Mouse (Mus musculus) heart, embryonic 15.5 days (tissue): ENCODE results near the gene Nrxn3. TPM values are rescaled to one million over a fixed set of nuclear protein-coding genes. Genes with fewer than 3 reads are reported as not detected.

Experiments
- ATAC-seq: fragments of 200-750 bp; cut with Nextera tagmentation; replicated peaks from 2 replicates; pipeline ENCODE4 v1.8.0; 2017; ENCODE audit warnings: low read depth, moderate TSS enrichment; ENCODE audit not compliant: insufficient number of reproducible peaks, insufficient read depth, low FRiP score
- H3K27ac ChIP-seq: fragments of 300-500 bp; sonication (generic); 2 replicates; pipeline ENCODE4 v1.5.1; 2015; ENCODE audit warnings: mild to moderate bottlenecking, inconsistent platforms
- H3K27me3 ChIP-seq: fragments of 300-500 bp; sonication (generic); 2 replicates; pipeline ENCODE4 v1.6.1; 2015; ENCODE audit warnings: inconsistent platforms
- H3K36me3 ChIP-seq: fragments of 300-500 bp; sonication (generic); 2 replicates; pipeline ENCODE4 v1.6.1; 2015; ENCODE audit warnings: mild to moderate bottlenecking, inconsistent platforms
- H3K4me1 ChIP-seq: fragments of 300-500 bp; sonication (generic); replicated peaks from 2 replicates; pipeline ENCODE4 v1.6.1; 2015; ENCODE audit warnings: inconsistent platforms
- H3K4me2 ChIP-seq: fragments of 300-500 bp; sonication (generic); 2 replicates; pipeline ENCODE4 v1.6.1; 2015; ENCODE audit warnings: inconsistent platforms, mild to moderate bottlenecking, moderate library complexity
- H3K4me3 ChIP-seq: fragments of 300-500 bp; sonication (generic); 2 replicates; pipeline ENCODE4 v1.5.1; 2015; ENCODE audit warnings: mild to moderate bottlenecking, inconsistent platforms
- H3K9ac ChIP-seq: fragments of 300-500 bp; sonication (generic); 2 replicates; pipeline ENCODE4 v1.6.1; 2015; ENCODE audit warnings: mild to moderate bottlenecking, inconsistent platforms
- H3K9me3 ChIP-seq: fragments of 300-500 bp; sonication (generic); replicated peaks from 2 replicates; pipeline ENCODE4 v1.6.1; 2016; ENCODE audit warnings: inconsistent platforms
- whole genome bisulfite sequencing: fragments of 180-500 bp; shearing (Covaris S2); methylation state at CpG from one replicate; pipeline ENCODE4 v1.1.7; 2015; ENCODE audit warnings: mixed read lengths; 5-methylcytosine and 5-hydroxymethylcytosine counted together
- polyA plus RNA-seq: library from polyadenylated mRNA; unstranded; fragments of >200 nt; fragmentation: Nextera tagmentation; extraction: Ambion mirVana; gene quantifications from 2 replicates; pipeline ENCODE4 v1.2.1, GENCODE M21; 2015

Nrxn3 gene
- polyA plus RNA-seq, 1 experiment from 2014 or later = 1.1 TPM

- Histone ChIP-seq H3K9me3 (no peaks in the 10 kb centered on the region), H3K4me2 (no peak overlapping the region), H3K27me3 (no peaks in the 10 kb centered on the region), H3K36me3 (no peaks in the 10 kb centered on the region), H3K4me3 (no peak overlapping the region), H3K27ac (no peak overlapping the region), H3K9ac (no peak overlapping the region), H3K4me1 (no peaks in the 10 kb centered on the region)
- no peak for ATAC-seq
- WGBS = 64% methylated on average over 4 of the region's 4 CpGs
Observed at GRCm38 (mm10) chr12:88860397-88860796, 137.7 kb downstream of the Nrxn3 start.

GRCm38 (mm10) chr12:88863069-88863468 lies 140.4 kb downstream of the Nrxn3 start:
- H3K27me3 ChIP-seq = no peaks in the 10 kb centered on the region

DNA sequence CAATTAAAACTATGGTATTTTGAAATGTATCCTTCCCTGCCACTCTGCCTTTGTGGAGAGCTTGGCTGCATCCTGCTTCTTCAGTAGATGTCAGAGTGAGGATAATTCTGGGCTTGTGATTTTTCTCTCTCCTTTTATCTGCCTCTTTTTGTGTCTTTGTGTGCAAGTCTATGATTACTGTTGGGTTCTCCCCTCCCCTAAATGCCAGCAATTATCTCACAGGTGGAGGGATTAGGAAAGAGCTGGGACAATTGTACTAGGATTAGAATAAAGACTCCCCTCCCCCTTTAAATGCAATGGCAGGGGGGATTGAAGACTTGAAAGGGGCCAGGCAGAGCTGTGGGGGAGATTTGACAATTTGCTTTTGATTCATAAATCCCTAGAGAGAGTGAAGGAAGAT lies 145.6 kb downstream of the Nrxn3 start:
- Histone ChIP-seq H3K9ac (no peak overlapping the region), H3K36me3 (no peaks in the 10 kb centered on the region), H3K27me3 (no peaks in the 10 kb centered on the region), H3K9me3 (no peaks in the 10 kb centered on the region), H3K27ac (no peak overlapping the region), H3K4me1 (no peaks in the 10 kb centered on the region), H3K4me3 (no peak overlapping the region), H3K4me2 (no peak overlapping the region)
- no peak for ATAC-seq

More at GRCm38 (mm10) chr12:88863069-88863468, 140.4 kb downstream of the Nrxn3 start:
- H3K4me1 ChIP-seq = no peaks in the 10 kb centered on the region
- no peaks in the 10 kb centered on the region for H3K9me3 ChIP-seq
- H3K36me3 ChIP-seq = no peaks in the 10 kb centered on the region
- H3K27ac ChIP-seq = no peak overlapping the region
- no peak for ATAC-seq
- 66% methylated on average over 4 of the region's 4 CpGs for WGBS
- H3K4me3 ChIP-seq = no peak overlapping the region
- H3K4me2 ChIP-seq = no peak overlapping the region
- no peak overlapping the region for H3K9ac ChIP-seq

DNA sequence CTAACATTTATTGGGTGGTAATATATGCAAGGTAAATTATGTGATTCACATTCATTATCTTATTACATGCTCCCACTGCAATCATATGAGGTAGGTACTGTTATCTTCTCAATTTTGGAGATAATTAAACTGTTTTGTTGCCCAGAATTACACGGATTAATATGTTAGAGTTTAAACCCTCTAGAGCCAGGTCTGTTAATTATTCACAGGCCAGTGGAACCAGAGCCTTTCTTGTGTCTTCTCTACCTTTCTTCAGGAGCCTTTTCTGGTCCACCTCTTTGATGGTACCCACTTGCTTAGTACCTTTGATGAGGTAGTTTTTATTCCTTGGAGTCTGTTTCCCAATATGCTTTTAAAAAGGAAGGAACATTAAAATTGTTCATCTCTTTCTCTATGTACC lies 174.7 kb downstream of the Nrxn3 start:
- WGBS = 51% methylated on average over 1 of the region's 1 CpGs
- no peak overlapping the region for H3K4me3 ChIP-seq

GRCm38 (mm10) chr12:88900014-88900727 lies 177.5 kb downstream of the Nrxn3 start:
- H3K9me3 ChIP-seq = no peaks in the 10 kb centered on the region
- 61% methylated on average over 7 of the region's 7 CpGs for WGBS
- ATAC-seq = no peak

More for the DNA sequence above, 174.7 kb downstream of the Nrxn3 start:
- Histone ChIP-seq H3K27ac (no peak overlapping the region), H3K9me3 (no peaks in the 10 kb centered on the region), H3K4me2 (no peak overlapping the region), H3K9ac (no peak overlapping the region), H3K27me3 (no peaks in the 10 kb centered on the region), H3K4me1 (no peaks in the 10 kb centered on the region), H3K36me3 (no peaks in the 10 kb centered on the region)
- no peak for ATAC-seq

GRCm38 (mm10) chr12:88900728-88901080 lies 178.0 kb downstream of the Nrxn3 start:
- ATAC-seq = no peak
- WGBS = 3% methylated on average over 1 of the region's 1 CpGs
- no peaks in the 10 kb centered on the region for H3K36me3 ChIP-seq
- H3K27ac ChIP-seq = no peak overlapping the region
- no peaks in the 10 kb centered on the region for H3K4me1 ChIP-seq
- H3K27me3 ChIP-seq = no peaks in the 10 kb centered on the region
- H3K9me3 ChIP-seq = no peaks in the 10 kb centered on the region
- no peak overlapping the region for H3K4me2 ChIP-seq
- no peak overlapping the region for H3K9ac ChIP-seq
- no peak overlapping the region for H3K4me3 ChIP-seq

More at GRCm38 (mm10) chr12:88900014-88900727, 177.5 kb downstream of the Nrxn3 start:
- no peak overlapping the region for H3K4me2 ChIP-seq
- no peaks in the 10 kb centered on the region for H3K27me3 ChIP-seq
- H3K4me3 ChIP-seq = no peak overlapping the region
- H3K4me1 ChIP-seq = no peaks in the 10 kb centered on the region
- H3K27ac ChIP-seq = no peak overlapping the region
- no peaks in the 10 kb centered on the region for H3K36me3 ChIP-seq
- no peak overlapping the region for H3K9ac ChIP-seq

DNA sequence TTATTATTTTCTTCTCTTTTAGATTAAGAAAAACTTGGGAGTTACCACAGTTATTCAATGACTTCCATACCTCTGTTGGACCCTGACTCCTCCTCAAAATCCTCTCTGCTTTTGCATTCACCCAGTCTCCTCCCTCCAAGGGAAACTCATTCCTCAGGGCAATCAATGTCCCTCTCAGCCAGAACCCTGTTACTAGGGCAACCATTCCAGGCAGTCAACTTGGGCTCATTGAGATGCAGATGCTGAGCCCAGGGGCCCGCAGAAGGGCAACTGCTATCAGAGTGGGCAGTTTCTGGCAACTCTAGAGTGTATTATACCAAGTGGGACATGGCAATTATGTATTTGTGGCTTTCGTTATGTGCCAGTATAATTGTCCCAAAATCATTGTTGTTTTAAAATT lies 188.1 kb downstream of the Nrxn3 start:
- Histone ChIP-seq H3K4me3 (no peak overlapping the region), H3K4me1 (no peaks in the 10 kb centered on the region), H3K27ac (no peak overlapping the region), H3K4me2 (no peak overlapping the region), H3K9ac (no peak overlapping the region), H3K27me3 (no peaks in the 10 kb centered on the region), H3K9me3 (no peaks in the 10 kb centered on the region), H3K36me3 (no peaks in the 10 kb centered on the region)
- ATAC-seq = no peak
- 45% methylated on average over 2 of the region's 2 CpGs for WGBS

GRCm38 (mm10) chr12:88916752-88917151 lies 194.1 kb downstream of the Nrxn3 start:
- H3K27me3 ChIP-seq = no peaks in the 10 kb centered on the region
- no peak overlapping the region for H3K27ac ChIP-seq
- WGBS = 51% methylated on average over 2 of the region's 2 CpGs
- H3K4me3 ChIP-seq = no peak overlapping the region
- no peak overlapping the region for H3K4me2 ChIP-seq
- H3K9me3 ChIP-seq = no peaks in the 10 kb centered on the region
- ATAC-seq = no peak
- H3K36me3 ChIP-seq = no peaks in the 10 kb centered on the region
- H3K4me1 ChIP-seq = no peaks in the 10 kb centered on the region
- H3K9ac ChIP-seq = no peak overlapping the region

GRCm38 (mm10) chr12:88924896-88925295 lies 202.2 kb downstream of the Nrxn3 start:
- Histone ChIP-seq H3K27ac (no peak overlapping the region), H3K9ac (no peak overlapping the region), H3K9me3 (no peaks in the 10 kb centered on the region), H3K27me3 (no peaks in the 10 kb centered on the region), H3K36me3 (no peaks in the 10 kb centered on the region), H3K4me1 (no peaks in the 10 kb centered on the region), H3K4me2 (no peak overlapping the region), H3K4me3 (no peak overlapping the region)
- 57% methylated on average over 3 of the region's 3 CpGs for WGBS
- ATAC-seq = no peak

DNA sequence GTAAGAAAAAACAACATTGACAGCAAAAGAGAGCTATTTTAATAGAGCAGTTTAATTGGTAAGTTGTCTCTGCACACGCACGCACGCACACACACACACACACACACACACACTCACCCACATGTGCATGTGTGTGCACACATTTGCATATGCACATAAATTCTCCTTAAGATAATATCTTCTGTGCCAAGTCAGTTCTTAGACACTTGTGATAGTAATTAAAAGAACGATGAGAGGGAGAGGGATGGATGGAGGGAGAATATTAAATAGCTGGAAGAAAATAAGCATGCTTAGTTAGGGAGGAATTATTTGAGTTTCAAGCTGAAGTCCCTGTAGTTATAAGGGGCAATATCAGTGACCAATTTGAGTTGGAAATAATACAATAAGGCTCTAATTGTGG lies 203.6 kb downstream of the Nrxn3 start:
- H3K27ac ChIP-seq = no peak overlapping the region
- H3K4me3 ChIP-seq = no peak overlapping the region
- WGBS = 92% methylated on average over 4 of the region's 4 CpGs

DNA sequence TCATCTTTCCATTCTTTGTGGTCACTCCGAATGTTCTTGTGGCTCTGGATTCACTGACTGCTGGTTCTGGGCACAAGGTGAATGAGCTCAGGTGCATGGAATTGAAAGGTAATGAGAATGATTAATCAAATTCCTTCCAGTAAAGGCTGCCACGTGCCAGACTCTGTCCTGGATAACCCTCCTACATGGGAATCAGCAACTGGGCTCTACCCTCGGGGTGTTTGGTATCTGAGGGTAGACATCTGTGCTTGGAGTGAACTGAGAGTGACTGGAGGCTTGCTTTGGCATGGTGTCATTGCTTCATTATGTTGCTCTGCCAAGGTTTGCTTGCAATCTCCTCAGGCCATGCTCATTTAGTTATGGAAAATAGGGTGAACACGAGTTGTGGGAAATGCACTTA lies 209.0 kb downstream of the Nrxn3 start:
- ATAC-seq = no peak
- H3K27me3 ChIP-seq = no peaks in the 10 kb centered on the region

More for the DNA sequence above, 203.6 kb downstream of the Nrxn3 start:
- Histone ChIP-seq H3K9ac (no peak overlapping the region), H3K36me3 (no peaks in the 10 kb centered on the region), H3K4me1 (no peaks in the 10 kb centered on the region), H3K27me3 (no peaks in the 10 kb centered on the region), H3K4me2 (no peak overlapping the region), H3K9me3 (no peaks in the 10 kb centered on the region)
- no peak for ATAC-seq

DNA sequence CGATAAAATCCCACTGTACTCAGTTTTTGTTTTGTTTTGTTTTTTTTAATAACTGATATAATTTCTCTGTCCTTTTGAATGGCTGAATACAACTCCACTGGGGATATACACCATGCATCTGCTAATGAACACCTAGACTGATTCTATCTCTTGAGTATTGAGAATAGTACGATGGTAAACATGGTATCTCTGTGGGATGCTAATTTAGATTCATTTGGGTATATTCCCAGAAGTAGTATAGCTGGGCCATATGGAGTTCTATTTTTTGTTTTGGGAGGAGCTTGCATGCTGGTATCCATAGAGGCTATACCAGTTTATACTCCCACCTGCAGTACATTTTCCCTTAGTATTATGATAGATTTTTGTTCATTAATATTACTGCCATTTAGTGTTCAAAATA lies 217.0 kb downstream of the Nrxn3 start:
- Histone ChIP-seq H3K9me3 (no peaks in the 10 kb centered on the region), H3K36me3 (no peaks in the 10 kb centered on the region), H3K4me1 (no peaks in the 10 kb centered on the region), H3K4me2 (no peak overlapping the region), H3K27ac (no peak overlapping the region), H3K9ac (no peak overlapping the region), H3K4me3 (no peak overlapping the region), H3K27me3 (no peaks in the 10 kb centered on the region)
- ATAC-seq = no peak
- WGBS = 74% methylated on average over 2 of the region's 2 CpGs

More for the DNA sequence above, 209.0 kb downstream of the Nrxn3 start:
- Histone ChIP-seq H3K4me1 (no peaks in the 10 kb centered on the region), H3K4me2 (no peak overlapping the region), H3K27ac (no peak overlapping the region), H3K4me3 (no peak overlapping the region), H3K36me3 (no peaks in the 10 kb centered on the region), H3K9me3 (no peaks in the 10 kb centered on the region), H3K9ac (no peak overlapping the region)
- 62% methylated on average over 4 of the region's 4 CpGs for WGBS
